Mouse (Mus musculus) heart, embryonic 14.5 days (tissue): ENCODE results near the gene Trim9. TPM values are rescaled to one million over a fixed set of nuclear protein-coding genes. Genes with fewer than 3 reads are reported as not detected.

Source experiments
- ATAC-seq: fragments of 200-750 bp; cut with Nextera tagmentation; 2 replicates; pipeline ENCODE4 v1.8.0; 2017; ENCODE audit warnings: low read depth, moderate TSS enrichment; ENCODE audit not compliant: insufficient number of reproducible peaks, insufficient read depth, low FRiP score
- H3K27ac ChIP-seq, 2 experiments: fragments of 200-500 bp in 1 of 2; fragments of 300-500 bp in 1 of 2; sonication (generic) in 1 of 2; replicated peaks in 1 of 2; 2 replicates each; pipeline ENCODE4 v1.5.1; 2012 to 2014; ENCODE audit warnings: low read depth in 2 of 2, low read length in 2 of 2, control low read depth in 1 of 2, mild to moderate bottlenecking in 1 of 2, mixed read lengths in 1 of 2; ENCODE audit not compliant: control insufficient read depth in 1 of 2, insufficient read depth in 1 of 2
- H3K27me3 ChIP-seq: fragments of 300-500 bp; sonication (generic); 2 replicates; pipeline ENCODE4 v1.6.1; 2014; ENCODE audit warnings: mild to moderate bottlenecking, low read length, control low read depth; ENCODE audit not compliant: control insufficient read depth, insufficient read depth
- H3K36me3 ChIP-seq: fragments of 300-500 bp; sonication (generic); 2 replicates; pipeline ENCODE4 v1.6.1; 2014; ENCODE audit warnings: mild to moderate bottlenecking, control low read depth, low read length, mixed read lengths; ENCODE audit not compliant: control insufficient read depth, insufficient read depth
- H3K4me1 ChIP-seq, 2 experiments: fragments of 200-500 bp in 1 of 2; fragments of 300-500 bp in 1 of 2; sonication (generic) in 1 of 2; 2 replicates each; pipeline ENCODE4 v1.6.1; 2012 to 2014; ENCODE audit warnings: low read length in 2 of 2, control low read depth in 1 of 2, mixed read lengths in 1 of 2; ENCODE audit not compliant: control insufficient read depth in 2 of 2, insufficient read depth in 2 of 2
- H3K4me2 ChIP-seq: fragments of 300-500 bp; sonication (generic); 2 replicates; pipeline ENCODE4 v1.6.1; 2014; ENCODE audit warnings: mild to moderate bottlenecking, low read length
- H3K4me3 ChIP-seq, 2 experiments: fragments of 200-500 bp in 1 of 2; fragments of 300-500 bp in 1 of 2; sonication (generic) in 1 of 2; 2 replicates each; pipeline ENCODE4 v1.5.1; 2012 to 2014; ENCODE audit warnings: low read length in 2 of 2, mild to moderate bottlenecking in 2 of 2, control low read depth in 1 of 2, low read depth in 1 of 2, moderate library complexity in 1 of 2; ENCODE audit not compliant: control insufficient read depth in 1 of 2, insufficient read depth in 1 of 2
- H3K9ac ChIP-seq: fragments of 300-500 bp; sonication (generic); 2 replicates; pipeline ENCODE4 v1.6.1; 2014; ENCODE audit warnings: mild to moderate bottlenecking, low read length
- H3K9me3 ChIP-seq: fragments of 300-500 bp; sonication (generic); 2 replicates; pipeline ENCODE4 v1.6.1; 2016; ENCODE audit warnings: low read length, control low read depth; ENCODE audit not compliant: control insufficient read depth
- WGBS: fragments of 180-500 bp; shearing (Covaris S2); extraction: QIAGEN DNeasy Blood & Tissue Kit; methylation state at CpG from one replicate; pipeline ENCODE4 v1.1.7; 2014; 5-methylcytosine and 5-hydroxymethylcytosine counted together
- polyA plus RNA-seq: library from polyadenylated mRNA; unstranded; fragments of >200 nt; fragmentation: Nextera tagmentation; extraction: Ambion mirVana; gene quantifications from 2 replicates; pipeline ENCODE4 v1.2.1, GENCODE M21; 2014

Trim9 gene
- 0.30 and 0.35 TPM in 2 replicates for polyA plus RNA-seq

DNA sequence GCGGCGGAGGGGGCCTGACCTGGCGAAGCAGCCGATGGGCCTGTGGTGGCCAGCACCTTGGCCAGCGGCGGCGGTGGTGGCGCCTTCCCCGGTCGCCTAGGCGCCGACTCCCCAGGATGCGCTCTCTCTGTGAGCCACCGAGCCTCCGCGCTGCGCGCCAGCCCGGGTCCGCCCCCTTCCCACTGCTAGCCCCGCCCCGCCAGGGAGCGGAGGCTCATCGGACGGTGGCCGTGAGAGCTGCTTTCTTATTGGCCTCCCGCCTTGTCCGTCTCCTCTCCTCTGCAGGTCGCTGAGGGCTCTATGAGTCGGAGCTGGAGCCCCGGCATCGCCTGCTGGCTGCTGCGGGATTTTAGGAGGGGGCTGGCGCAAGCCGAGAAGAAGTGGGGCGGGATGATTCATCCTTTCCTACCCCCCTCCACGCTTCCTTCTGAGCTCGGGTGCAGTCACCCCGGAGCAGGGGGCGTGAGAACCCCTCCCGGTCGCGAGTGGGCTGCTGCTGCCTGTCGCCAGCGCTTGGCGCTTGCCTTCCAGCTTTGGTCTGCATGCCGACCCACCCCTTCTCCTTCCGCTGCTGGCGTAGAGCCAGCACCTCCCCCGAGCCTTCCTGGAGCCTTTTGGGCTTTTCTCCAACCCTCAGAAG lies at the start of gene Trim9:
Trim9 (minus strand) TSS at position 413 of the 640 bp plus-strand sequence.
- Histone ChIP-seq H3K36me3 (no peaks in the 10 kb centered on the region), H3K27me3 (peaks cover 25% of the 10 kb centered on the region), H3K9ac (peak within 1 kb of the TSS; percentile 73), H3K4me3 (peak within 1 kb of the TSS; percentile 67), H3K4me2 (peak within 1 kb of the TSS; percentile 98), H3K27ac (no peak within 1 kb of the TSS), H3K4me1 (peaks cover 13 to 17% of the 10 kb centered on the region in 2 experiments), H3K9me3 (no peaks in the 10 kb centered on the region)
- peak; percentile 95 for ATAC-seq
- WGBS: under 1% methylated on average over 48 of the region's 50 CpGs

DNA sequence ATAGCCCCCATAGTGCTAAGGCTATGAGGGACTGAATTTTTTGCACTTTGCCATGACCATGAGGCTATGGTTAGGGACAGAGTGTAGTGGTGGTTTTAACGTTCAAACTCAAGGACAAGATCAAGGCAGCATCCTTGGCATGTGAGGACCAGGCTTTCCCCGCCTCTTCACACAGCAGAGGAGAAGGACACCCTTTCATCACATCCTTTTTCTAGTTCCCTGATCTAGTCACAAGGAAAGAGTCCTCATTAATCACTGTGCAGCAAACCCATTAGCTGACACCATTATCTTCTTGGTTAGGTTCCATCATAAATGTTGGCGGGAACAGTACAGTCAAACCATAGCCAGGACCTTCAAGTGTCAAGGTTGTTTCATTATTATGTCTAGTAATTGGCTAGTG lies 47.6 kb upstream of the Trim9 start:
- no peak overlapping the region for H3K4me3 ChIP-seq
- H3K4me2 ChIP-seq: no peak overlapping the region
- 77% methylated on average over 3 of the region's 3 CpGs for WGBS
- H3K9me3 ChIP-seq: no peaks in the 10 kb centered on the region
- no peaks in the 10 kb centered on the region for H3K27me3 ChIP-seq
- no peaks in the 10 kb centered on the region for H3K4me1 ChIP-seq
- H3K9ac ChIP-seq: no peak overlapping the region
- H3K27ac ChIP-seq: no peak overlapping the region
- ATAC-seq: no peak
- H3K36me3 ChIP-seq: no peaks in the 10 kb centered on the region

DNA sequence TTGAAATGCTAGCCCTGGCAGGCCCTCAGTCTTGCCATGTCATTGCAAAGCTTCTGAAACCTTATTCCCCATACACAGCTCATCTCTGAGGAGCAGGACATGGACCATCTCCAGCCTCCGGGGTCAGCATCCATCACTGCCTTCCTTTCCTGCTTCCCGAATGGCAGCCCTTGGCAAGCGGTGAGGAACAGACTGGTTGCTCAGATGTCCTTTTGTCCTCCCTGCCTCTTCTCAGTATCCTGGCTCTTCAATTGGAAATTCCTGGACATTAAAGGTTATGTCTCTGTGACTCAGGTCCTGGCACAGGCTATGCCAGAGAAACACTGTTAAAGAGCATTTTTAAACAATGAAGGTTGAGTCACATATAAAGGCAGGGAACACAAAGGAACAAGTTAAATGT lies 43.8 kb upstream of the Trim9 start:
- H3K4me1 ChIP-seq: no peaks in the 10 kb centered on the region
- no peak overlapping the region for H3K4me3 ChIP-seq
- 82% methylated on average over 3 of the region's 3 CpGs for WGBS
- H3K36me3 ChIP-seq: no peaks in the 10 kb centered on the region
- no peaks in the 10 kb centered on the region for H3K27me3 ChIP-seq
- H3K9ac ChIP-seq: no peak overlapping the region
- no peak for ATAC-seq
- H3K27ac ChIP-seq: no peak overlapping the region
- H3K4me2 ChIP-seq: no peak overlapping the region
- no peaks in the 10 kb centered on the region for H3K9me3 ChIP-seq

DNA sequence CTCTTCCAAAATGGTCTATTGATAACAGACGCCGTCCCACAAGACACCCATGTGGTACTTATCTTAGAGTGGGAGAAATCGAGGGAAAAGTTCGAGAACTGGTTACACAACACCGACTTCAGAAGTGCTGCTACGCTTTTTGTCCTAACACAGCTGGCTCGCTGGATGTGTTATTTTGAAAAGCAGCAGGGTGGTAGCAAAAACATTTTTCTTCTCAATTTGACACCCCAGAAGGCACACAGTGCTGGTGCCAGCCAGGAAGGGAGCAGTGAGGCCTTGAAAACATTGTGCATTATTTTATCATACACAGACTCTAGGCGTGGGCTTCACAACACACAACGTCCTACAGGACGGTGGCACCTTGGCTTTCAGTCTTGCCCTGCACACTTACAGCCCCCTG lies 27.6 kb upstream of the Trim9 start:
- 76% methylated on average over 10 of the region's 10 CpGs for WGBS
- no peak for ATAC-seq

DNA sequence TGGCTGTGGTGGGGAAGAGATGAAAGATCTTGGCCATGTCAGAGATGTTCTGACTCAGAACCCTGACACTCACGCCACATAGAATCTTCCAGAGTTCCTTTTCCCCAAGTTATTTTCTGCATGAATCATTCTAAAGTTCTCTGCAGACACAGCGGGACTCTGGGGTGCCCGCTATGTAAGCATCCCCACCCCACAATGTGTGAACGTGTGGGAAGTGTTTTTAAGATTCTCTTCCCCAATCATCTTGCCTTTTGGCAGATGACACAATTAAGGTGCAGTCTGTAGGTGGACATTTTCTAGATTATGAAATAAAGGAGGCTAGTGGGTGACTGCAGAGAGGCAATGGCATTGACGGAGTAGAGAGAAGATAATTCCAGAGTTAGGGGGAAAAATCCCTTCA lies 25.5 kb upstream of the Trim9 start:
- no peak for ATAC-seq
- WGBS: 82% methylated on average over 5 of the region's 5 CpGs
- Histone ChIP-seq H3K9ac (no peak overlapping the region), H3K4me1 (peaks cover 1 to 2% of the 10 kb centered on the region in 2 experiments; a peak in 3 of 4 replicates), H3K27me3 (no peaks in the 10 kb centered on the region), H3K36me3 (no peaks in the 10 kb centered on the region), H3K9me3 (no peaks in the 10 kb centered on the region), H3K4me2 (no peak overlapping the region), H3K27ac (no peak overlapping the region), H3K4me3 (no peak overlapping the region)

More for the DNA sequence above, 27.6 kb upstream of the Trim9 start:
- H3K27ac ChIP-seq: no peak overlapping the region
- H3K9me3 ChIP-seq: no peaks in the 10 kb centered on the region
- H3K4me3 ChIP-seq: no peak overlapping the region
- H3K9ac ChIP-seq: no peak overlapping the region
- no peak overlapping the region for H3K4me2 ChIP-seq
- H3K36me3 ChIP-seq: no peaks in the 10 kb centered on the region
- H3K27me3 ChIP-seq: no peaks in the 10 kb centered on the region
- H3K4me1 ChIP-seq: no peaks in the 10 kb centered on the region

DNA sequence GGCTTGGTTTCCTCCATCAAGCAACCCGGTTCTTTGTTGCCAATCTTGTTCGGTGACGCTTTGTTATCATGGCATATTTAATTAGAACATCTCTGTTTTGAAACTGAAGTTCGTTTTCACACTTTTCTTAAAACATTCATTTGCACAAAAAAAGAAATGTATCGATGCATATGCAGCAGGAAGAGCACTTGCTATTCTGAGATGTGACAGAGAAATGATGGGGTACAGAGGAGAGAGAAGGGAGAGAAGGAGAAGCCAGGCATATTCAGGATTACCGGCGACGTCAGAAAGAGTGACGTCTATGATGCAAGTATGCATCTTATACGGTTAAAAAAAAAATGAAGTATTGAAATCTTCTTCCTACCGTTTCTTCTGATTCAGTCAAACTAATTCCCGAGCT lies 21.9 kb upstream of the Trim9 start:
- H3K4me3 ChIP-seq: no peak overlapping the region
- no peaks in the 10 kb centered on the region for H3K36me3 ChIP-seq
- no peak overlapping the region for H3K4me2 ChIP-seq
- no peak overlapping the region for H3K27ac ChIP-seq
- no peaks in the 10 kb centered on the region for H3K27me3 ChIP-seq
- no peak for ATAC-seq
- 88% methylated on average over 12 of the region's 12 CpGs for WGBS
- no peaks in the 10 kb centered on the region for H3K9me3 ChIP-seq
- peaks cover 6 to 8% of the 10 kb centered on the region in 2 experiments; a peak in 3 of 4 replicates for H3K4me1 ChIP-seq
- no peak overlapping the region for H3K9ac ChIP-seq

DNA sequence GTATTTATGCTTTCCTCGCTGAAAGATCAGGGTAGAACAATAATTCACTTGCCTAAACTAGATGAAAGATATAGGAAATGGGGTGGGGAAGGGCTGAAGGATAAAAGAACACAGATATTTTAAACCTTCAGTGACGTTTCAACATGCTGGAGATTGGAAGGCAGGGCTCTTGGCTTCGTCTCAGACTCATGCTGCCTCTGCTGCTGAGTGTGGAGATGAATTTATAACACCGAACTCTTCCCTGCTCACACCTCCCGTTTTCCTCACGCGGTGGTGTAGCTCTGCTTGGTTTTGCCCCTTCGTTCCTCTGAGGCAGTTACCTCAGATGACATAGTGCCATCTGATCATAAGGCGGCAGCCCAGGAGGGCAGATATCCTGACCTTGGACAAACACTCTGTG lies 21.4 kb upstream of the Trim9 start:
- Histone ChIP-seq H3K9ac (no peak overlapping the region), H3K36me3 (no peaks in the 10 kb centered on the region), H3K27ac (no peak overlapping the region), H3K4me2 (no peak overlapping the region), H3K9me3 (no peaks in the 10 kb centered on the region), H3K27me3 (no peaks in the 10 kb centered on the region), H3K4me3 (no peak overlapping the region), H3K4me1 (peaks cover 6 to 8% of the 10 kb centered on the region in 2 experiments; a peak in 3 of 4 replicates)
- 85% methylated on average over 9 of the region's 9 CpGs for WGBS
- ATAC-seq: no peak
